Mouse (Mus musculus) neural tube, embryonic 11.5 days (tissue): ENCODE measurements around the gene Fxn. TPM values are rescaled to one million over a fixed set of nuclear protein-coding genes. Genes with fewer than 3 reads are reported as not detected.

ENCODE experiments used
- ATAC-seq: fragments of 200-750 bp; cut with Nextera tagmentation; 2 replicates; pipeline ENCODE4 v1.8.0; 2017; ENCODE audit warnings: moderate number of reproducible peaks, mild to moderate bottlenecking, moderate TSS enrichment, moderate library complexity; ENCODE audit not compliant: insufficient read depth, low FRiP score, low TSS enrichment
- DNase-seq: peaks from one replicate; pipeline ENCODE4 v3.0.0-alpha.2; 2015; ENCODE audit warnings: low spot score
- H3K27ac ChIP-seq: fragments of 300-500 bp; sonication (generic); 2 replicates; pipeline ENCODE4 v1.5.1; 2014; ENCODE audit warnings: low read depth, mild to moderate bottlenecking, low read length
- H3K27me3 ChIP-seq: fragments of 300-500 bp; sonication (generic); 2 replicates; pipeline ENCODE4 v1.6.1; 2014; ENCODE audit warnings: mild to moderate bottlenecking, low read length, mixed read lengths; ENCODE audit not compliant: control insufficient read depth, insufficient read depth
- H3K36me3 ChIP-seq: fragments of 300-500 bp; sonication (generic); 2 replicates; pipeline ENCODE4 v1.6.1; 2014; ENCODE audit warnings: mild to moderate bottlenecking, low read length, moderate library complexity, mixed read lengths; ENCODE audit not compliant: control insufficient read depth, insufficient read depth
- H3K4me1 ChIP-seq: fragments of 300-500 bp; sonication (generic); 2 replicates; pipeline ENCODE4 v1.6.1; 2014; ENCODE audit warnings: low read length, mixed read lengths; ENCODE audit not compliant: control insufficient read depth, insufficient read depth
- H3K4me2 ChIP-seq: fragments of 300-500 bp; sonication (generic); 2 replicates; pipeline ENCODE4 v1.6.1; 2014; ENCODE audit warnings: low read depth, mild to moderate bottlenecking, moderate library complexity
- H3K4me3 ChIP-seq: fragments of 300-500 bp; sonication (generic); 2 replicates; pipeline ENCODE4 v1.5.1; 2014; ENCODE audit warnings: low read depth, low read length
- H3K9ac ChIP-seq: fragments of 300-500 bp; sonication (generic); 2 replicates; pipeline ENCODE4 v1.6.1; 2014; ENCODE audit warnings: mild to moderate bottlenecking, low read length
- H3K9me3 ChIP-seq: fragments of 300-500 bp; sonication (generic); 2 replicates; pipeline ENCODE4 v1.6.1; 2016; ENCODE audit warnings: low read length; ENCODE audit not compliant: control insufficient read depth
- WGBS: fragments of 180-500 bp; shearing (Covaris S2); extraction: QIAGEN DNeasy Blood & Tissue Kit; methylation state at CpG from one replicate; pipeline ENCODE4 v1.1.7; 2014; 5-methylcytosine and 5-hydroxymethylcytosine counted together
- polyA plus RNA-seq: library from polyadenylated mRNA; unstranded; fragments of >200 nt; fragmentation: Nextera tagmentation; extraction: Ambion mirVana; gene quantifications from 2 replicates; pipeline ENCODE4 v1.2.1, GENCODE M21; 2014

Gene Fxn
- polyA plus RNA-seq, 1 experiment from 2014 or later, result 47.6 TPM

- ATAC-seq (no peak), DNase-seq (no peak)
- Histone ChIP-seq H3K36me3 (no peaks in the 10 kb centered on the region; the same call in 1 of the 2 replicates), H3K4me2 (no peak overlapping the region), H3K9ac (no peak overlapping the region), H3K27me3 (no peaks in the 10 kb centered on the region), H3K27ac (no peak overlapping the region), H3K4me3 (no peak overlapping the region), H3K9me3 (no peaks in the 10 kb centered on the region), H3K4me1 (no peaks in the 10 kb centered on the region; the same call in 1 of the 2 replicates)
- WGBS, result 93% methylated on average over 14 of the region's 14 CpGs
These were observed 17.7 kb downstream of the Fxn start for GRCm38 (mm10) chr19:24262736-24263135.

- no peak overlapping the region for H3K27ac ChIP-seq
- no peaks in the 10 kb centered on the region for H3K27me3 ChIP-seq
- H3K9me3 ChIP-seq, result no peaks in the 10 kb centered on the region
- H3K4me1 ChIP-seq, result no peaks in the 10 kb centered on the region
- no peak overlapping the region for H3K9ac ChIP-seq
- ATAC-seq, result peak; percentile 50; the same call in 1 of the 2 replicates
- DNase-seq, result peak; percentile 36
- no peak overlapping the region for H3K4me2 ChIP-seq
- WGBS, result 70% methylated on average over 12 of the region's 12 CpGs
- no peaks in the 10 kb centered on the region; the same call in 1 of the 2 replicates for H3K36me3 ChIP-seq
- H3K4me3 ChIP-seq, result no peak overlapping the region
These were observed 20.7 kb downstream of the Fxn start for GRCm38 (mm10) chr19:24259390-24260351.

GRCm38 (mm10) chr19:24258368-24258767 is 22.0 kb downstream of the Fxn start:
- Histone ChIP-seq H3K4me1 (no peaks in the 10 kb centered on the region), H3K4me2 (no peak overlapping the region), H3K27me3 (no peaks in the 10 kb centered on the region), H3K9ac (no peak overlapping the region), H3K36me3 (no peaks in the 10 kb centered on the region; the same call in 1 of the 2 replicates), H3K4me3 (no peak overlapping the region), H3K27ac (no peak overlapping the region), H3K9me3 (no peaks in the 10 kb centered on the region)
- ATAC-seq, result no peak
- WGBS, result 88% methylated on average over 5 of the region's 5 CpGs
- DNase-seq, result no peak

- Histone ChIP-seq H3K27ac (no peak overlapping the region), H3K4me2 (no peak overlapping the region), H3K4me3 (no peak overlapping the region), H3K9me3 (no peaks in the 10 kb centered on the region), H3K9ac (no peak overlapping the region), H3K27me3 (no peaks in the 10 kb centered on the region), H3K4me1 (no peaks in the 10 kb centered on the region), H3K36me3 (no peaks in the 10 kb centered on the region; the same call in 1 of the 2 replicates)
- ATAC-seq (no peak), DNase-seq (no peak)
- 94% methylated on average over 6 of the region's 6 CpGs for WGBS
These were observed 22.4 kb downstream of the Fxn start for GRCm38 (mm10) chr19:24257962-24258361.

- Histone ChIP-seq H3K9ac (no peak overlapping the region), H3K4me2 (no peak overlapping the region), H3K4me3 (no peak overlapping the region), H3K9me3 (no peaks in the 10 kb centered on the region), H3K27ac (no peak overlapping the region), H3K4me1 (no peaks in the 10 kb centered on the region), H3K36me3 (no peaks in the 10 kb centered on the region), H3K27me3 (no peaks in the 10 kb centered on the region)
- ATAC-seq, result no peak
- 28% methylated on average over 9 of the region's 9 CpGs for WGBS
- no peak for DNase-seq
These were observed 26.6 kb downstream of the Fxn start for GRCm38 (mm10) chr19:24253657-24254260.

GRCm38 (mm10) chr19:24251869-24252268 is 28.5 kb downstream of the Fxn start:
- WGBS, result 22% methylated on average over 6 of the region's 6 CpGs
- H3K27ac ChIP-seq, result no peak overlapping the region
- H3K4me2 ChIP-seq, result no peak overlapping the region

GRCm38 (mm10) chr19:24243340-24243739 is 37.1 kb downstream of the Fxn start:
- Histone ChIP-seq H3K9me3 (no peaks in the 10 kb centered on the region), H3K27ac (no peak overlapping the region), H3K36me3 (no peaks in the 10 kb centered on the region), H3K9ac (no peak overlapping the region), H3K4me2 (no peak overlapping the region), H3K4me3 (no peak overlapping the region), H3K27me3 (no peaks in the 10 kb centered on the region), H3K4me1 (peaks cover 9% of the 10 kb centered on the region)
- ATAC-seq (no peak), DNase-seq (no peak)
- 79% methylated on average over 6 of the region's 6 CpGs for WGBS

More at GRCm38 (mm10) chr19:24251869-24252268, 28.5 kb downstream of the Fxn start:
- no peaks in the 10 kb centered on the region for H3K9me3 ChIP-seq
- no peaks in the 10 kb centered on the region for H3K36me3 ChIP-seq
- no peaks in the 10 kb centered on the region for H3K27me3 ChIP-seq
- H3K4me3 ChIP-seq, result no peak overlapping the region
- DNase-seq, result no peak
- H3K9ac ChIP-seq, result no peak overlapping the region
- no peak for ATAC-seq
- no peaks in the 10 kb centered on the region for H3K4me1 ChIP-seq

- no peaks in the 10 kb centered on the region for H3K9me3 ChIP-seq
These were observed 38.4 kb downstream of the Fxn start for GRCm38 (mm10) chr19:24241799-24242546.

More at GRCm38 (mm10) chr19:24241799-24242546, 38.4 kb downstream of the Fxn start:
- WGBS, result 21% methylated on average over 14 of the region's 14 CpGs
- Histone ChIP-seq H3K36me3 (no peaks in the 10 kb centered on the region), H3K4me1 (peaks cover 9% of the 10 kb centered on the region), H3K4me3 (no peak overlapping the region), H3K9ac (no peak overlapping the region), H3K4me2 (no peak overlapping the region), H3K27ac (no peak overlapping the region), H3K27me3 (no peaks in the 10 kb centered on the region)
- ATAC-seq (no peak), DNase-seq (peak; percentile 67)
